Mouse (Mus musculus): ENCODE results near the gene Fkbp5. TPM values are rescaled to one million over a fixed set of nuclear protein-coding genes. Genes with fewer than 3 reads are reported as not detected.
A peak's percentile ranks its signal among the peaks of the same experiment; 100 is the strongest.

Fkbp5 gene
- polyA plus RNA-seq, 1 experiment, result 10.6 TPM

- 85% methylated on average over 7 of the region's 7 CpGs for WGBS
- TF ChIP-seq CTCF (IDR thresholded peaks at IDR 0.05; ENCODE audit: extremely low read depth, insufficient read length, insufficient replicate concordance, low read depth, low read length), result no peak
- TF ChIP-seq POLR2A (IDR thresholded peaks at IDR 0.05; ENCODE audit: low read depth, low read length), result no peak
- Histone ChIP-seq H3K4me3 (ENCODE audit: low read depth, low read length) (no peak overlapping the region), H3K27me3 (ENCODE audit: control insufficient read depth, insufficient read depth, low read length) (no peaks in the 10 kb centered on the region), H3K27ac (ENCODE audit: insufficient read depth, low read depth, low read length) (no peak overlapping the region), H3K4me1 (ENCODE audit: control insufficient read depth, insufficient read depth, insufficient read length, low read length) (no peaks in the 10 kb centered on the region), H3K36me3 (ENCODE audit: control insufficient read depth, insufficient read depth, low read length) (peaks cover 3% of the 10 kb centered on the region; the same call in 1 of the 2 replicates)
Observed at GRCm38 (mm10) chr17:28394994-28395393, 122.3 kb downstream of the Fkbp5 start.

DNA sequence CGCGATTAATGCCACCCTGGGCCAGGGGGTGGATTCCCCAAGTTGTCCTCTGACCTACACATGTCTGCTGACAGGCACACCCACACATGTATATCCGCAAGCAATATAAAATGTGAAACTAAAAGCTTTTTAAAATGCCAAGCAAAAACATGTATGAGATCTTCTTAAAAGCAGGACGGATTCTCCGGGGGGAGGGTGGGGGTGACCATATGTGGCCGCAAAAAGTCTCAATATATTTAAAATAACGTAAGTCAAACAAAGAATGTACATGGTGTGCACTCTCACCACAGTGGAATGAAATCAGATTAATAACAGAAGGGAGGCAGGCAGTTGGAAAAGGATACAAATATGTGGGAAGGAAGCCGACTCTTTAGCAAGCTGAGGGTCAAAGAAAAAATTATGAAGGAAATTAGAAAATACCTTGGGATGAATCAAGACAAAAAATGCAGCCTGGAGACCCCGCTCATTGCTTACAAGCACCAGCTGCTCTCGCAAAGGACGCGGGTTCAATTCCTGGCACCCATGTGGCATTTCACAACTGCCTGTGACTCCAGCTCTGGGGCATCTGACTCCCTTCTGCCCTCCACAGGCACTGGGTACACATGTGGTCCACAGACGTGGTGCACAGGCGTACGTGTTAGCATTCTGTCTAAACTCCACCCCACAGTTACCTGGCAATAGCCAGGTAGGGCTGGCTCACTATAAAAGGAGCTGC is 123.1 kb downstream of the Fkbp5 start:
- Histone ChIP-seq H3K36me3 (ENCODE audit: control insufficient read depth, insufficient read depth, low read length) (peaks cover 3% of the 10 kb centered on the region; the same call in 1 of the 2 replicates), H3K4me3 (ENCODE audit: low read depth, low read length) (no peak overlapping the region), H3K27ac (ENCODE audit: insufficient read depth, low read depth, low read length) (no peak overlapping the region), H3K4me1 (ENCODE audit: control insufficient read depth, insufficient read depth, insufficient read length, low read length) (no peaks in the 10 kb centered on the region), H3K27me3 (ENCODE audit: control insufficient read depth, insufficient read depth, low read length) (no peaks in the 10 kb centered on the region)
- TF ChIP-seq CTCF (IDR thresholded peaks at IDR 0.05; ENCODE audit: extremely low read depth, insufficient read length, insufficient replicate concordance, low read depth, low read length) (no peak), POLR2A (IDR thresholded peaks at IDR 0.05; ENCODE audit: low read depth, low read length) (no peak)
- WGBS, result 72% methylated on average over 15 of the region's 15 CpGs

GRCm38 (mm10) chr17:28391568-28392432 is 125.5 kb downstream of the Fkbp5 start:
- H3K36me3 ChIP-seq (ENCODE audit: control insufficient read depth, insufficient read depth, low read length), result no peaks in the 10 kb centered on the region
- no peaks in the 10 kb centered on the region for H3K27me3 ChIP-seq (ENCODE audit: control insufficient read depth, insufficient read depth, low read length)
- no peak for TF ChIP-seq CTCF (IDR thresholded peaks at IDR 0.05; ENCODE audit: extremely low read depth, insufficient read length, insufficient replicate concordance, low read depth, low read length)
- TF ChIP-seq POLR2A (IDR thresholded peaks at IDR 0.05; ENCODE audit: low read depth, low read length), result no peak
- WGBS, result 17% methylated on average over 24 of the region's 25 CpGs
- no peak overlapping the region; the same call in 1 of the 2 replicates for H3K4me3 ChIP-seq (ENCODE audit: low read depth, low read length)
- H3K27ac ChIP-seq (ENCODE audit: insufficient read depth, low read depth, low read length), result no peak overlapping the region
- no peaks in the 10 kb centered on the region for H3K4me1 ChIP-seq (ENCODE audit: control insufficient read depth, insufficient read depth, insufficient read length, low read length)

GRCm38 (mm10) chr17:28388534-28388933 is 128.8 kb downstream of the Fkbp5 start:
- TF ChIP-seq POLR2A (IDR thresholded peaks at IDR 0.05; ENCODE audit: low read depth, low read length) (no peak), CTCF (IDR thresholded peaks at IDR 0.05; ENCODE audit: extremely low read depth, insufficient read length, insufficient replicate concordance, low read depth, low read length) (no peak)
- no peaks in the 10 kb centered on the region for H3K4me1 ChIP-seq (ENCODE audit: control insufficient read depth, insufficient read depth, insufficient read length, low read length)
- H3K4me3 ChIP-seq (ENCODE audit: low read depth, low read length), result no peak overlapping the region
- 0 out of 2 replicates have a peak, but pooled peaks cover 5% of the 10 kb centered on the region for H3K27me3 ChIP-seq (ENCODE audit: control insufficient read depth, insufficient read depth, low read length)
- H3K36me3 ChIP-seq (ENCODE audit: control insufficient read depth, insufficient read depth, low read length), result no peaks in the 10 kb centered on the region
- no peak overlapping the region for H3K27ac ChIP-seq (ENCODE audit: insufficient read depth, low read depth, low read length)
- WGBS, result 78% methylated on average over 3 of the region's 3 CpGs

DNA sequence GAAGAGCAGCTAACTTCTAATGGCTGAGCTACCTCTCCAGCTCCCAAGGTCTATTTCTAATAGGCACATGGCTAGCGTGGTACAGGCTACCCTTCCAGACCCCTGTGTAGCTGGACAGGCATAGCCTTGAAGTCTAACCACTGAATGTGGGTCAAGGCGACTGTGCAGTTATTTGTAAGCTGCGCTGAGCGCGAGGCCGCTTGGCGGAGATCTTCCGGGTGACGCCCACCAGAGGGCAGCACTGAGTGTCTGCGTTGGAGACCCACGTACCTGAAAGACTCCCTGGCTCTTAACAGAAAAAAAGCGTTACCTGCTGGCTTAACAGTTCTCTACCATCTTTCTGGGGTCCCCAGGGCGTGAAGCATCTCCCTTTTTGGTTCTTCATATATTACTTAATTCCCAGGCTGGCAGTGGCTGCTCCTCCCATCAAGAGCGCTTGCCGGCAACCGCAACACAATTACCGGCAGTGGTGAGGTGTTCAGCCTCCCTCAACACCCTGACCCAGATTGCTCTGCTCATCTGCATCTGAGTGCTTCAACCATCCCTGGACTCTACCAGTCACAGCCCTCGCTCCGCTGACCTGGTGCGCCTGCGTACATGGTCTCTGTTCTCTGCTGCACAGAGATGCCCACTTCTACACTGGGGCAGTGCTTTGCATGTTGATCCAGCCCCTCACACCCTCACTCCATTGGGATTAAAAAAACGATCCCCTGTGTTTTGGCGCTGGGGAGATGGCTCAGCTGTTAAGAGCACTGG is 131.0 kb downstream of the Fkbp5 start:
- TF ChIP-seq CTCF (IDR thresholded peaks at IDR 0.05; ENCODE audit: extremely low read depth, insufficient read length, insufficient replicate concordance, low read depth, low read length) (peak; percentile 95), POLR2A (IDR thresholded peaks at IDR 0.05; ENCODE audit: low read depth, low read length) (no peak)
- H3K4me3 ChIP-seq (ENCODE audit: low read depth, low read length), result no peak overlapping the region
- no peaks in the 10 kb centered on the region for H3K36me3 ChIP-seq (ENCODE audit: control insufficient read depth, insufficient read depth, low read length)
- no peak overlapping the region for H3K27ac ChIP-seq (ENCODE audit: insufficient read depth, low read depth, low read length)
- H3K4me1 ChIP-seq (ENCODE audit: control insufficient read depth, insufficient read depth, insufficient read length, low read length), result no peaks in the 10 kb centered on the region
- 0 out of 2 replicates have a peak, but pooled peaks cover 5% of the 10 kb centered on the region for H3K27me3 ChIP-seq (ENCODE audit: control insufficient read depth, insufficient read depth, low read length)
- WGBS, result 11% methylated on average over 23 of the region's 23 CpGs

GRCm38 (mm10) chr17:28384298-28384697 is 133.0 kb downstream of the Fkbp5 start:
- H3K27me3 ChIP-seq (ENCODE audit: control insufficient read depth, insufficient read depth, low read length), result 0 out of 2 replicates have a peak, but pooled peaks cover 9% of the 10 kb centered on the region
- no peaks in the 10 kb centered on the region for H3K36me3 ChIP-seq (ENCODE audit: control insufficient read depth, insufficient read depth, low read length)
- 76% methylated on average over 4 of the region's 4 CpGs for WGBS
- no peak overlapping the region for H3K27ac ChIP-seq (ENCODE audit: insufficient read depth, low read depth, low read length)
- TF ChIP-seq CTCF (IDR thresholded peaks at IDR 0.05; ENCODE audit: extremely low read depth, insufficient read length, insufficient replicate concordance, low read depth, low read length) (no peak), POLR2A (IDR thresholded peaks at IDR 0.05; ENCODE audit: low read depth, low read length) (no peak)
- H3K4me3 ChIP-seq (ENCODE audit: low read depth, low read length), result no peak overlapping the region
- H3K4me1 ChIP-seq (ENCODE audit: control insufficient read depth, insufficient read depth, insufficient read length, low read length), result no peaks in the 10 kb centered on the region

All from small intestine, adult 2 months (tissue).